Mouse (Mus musculus): ENCODE data around the gene Catsperz.

- TF ChIP-seq CTCF (IDR thresholded peaks at IDR 0.05; ENCODE audit: low read depth) (no peak), EP300 (IDR thresholded peaks at IDR 0.05; ENCODE audit: low read depth) (no peak)
Observed at GRCm38 (mm10) chr19:6939106-6940002, 14.2 kb upstream of the Catsperz start.

All from liver, postnatal 0 days (tissue).